Mouse (Mus musculus): ENCODE measurements around the gene B3gnt2. TPM values are rescaled to one million over a fixed set of nuclear protein-coding genes. Genes with fewer than 3 reads are reported as not detected.
A peak's percentile ranks its signal among the peaks of the same experiment; 100 is the strongest.

Gene B3gnt2
- total and polyA plus RNA-seq, 3 experiments = 36.8 to 66.4 TPM; not detected in 1

DNA sequence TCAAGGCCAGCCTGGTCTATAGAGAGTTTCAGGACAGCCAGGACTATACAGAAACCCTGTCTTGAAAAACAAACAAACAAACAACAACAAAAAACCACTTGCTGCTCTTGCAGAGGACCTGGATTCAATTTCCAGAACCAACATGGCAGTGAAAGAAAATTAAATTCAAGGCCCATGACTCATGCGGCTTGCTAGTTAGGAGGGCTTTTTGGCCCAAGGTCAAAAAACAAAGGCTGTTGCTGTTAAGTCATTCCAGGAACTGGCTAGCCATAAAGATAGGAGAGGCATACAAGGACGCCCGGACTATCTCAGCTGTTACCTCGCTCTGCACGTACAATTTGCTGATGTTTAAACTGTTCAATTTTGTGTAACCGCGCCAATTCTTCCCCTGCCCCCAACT lies 142.7 kb downstream of the B3gnt2 start:
- Histone ChIP-seq H3K36me3 (ENCODE audit: control insufficient read depth in 1 of 2, insufficient read depth in 2 of 2, low read length in 2 of 2) (no peaks in the 10 kb centered on the region), H3K4me1 (ENCODE audit: control insufficient read depth in 1 of 2, insufficient read depth in 2 of 2, low read length in 2 of 2) (no peaks in the 10 kb centered on the region), H3K9me3 (replicated peaks; ENCODE audit: insufficient read depth, low read length) (no peaks in the 10 kb centered on the region), H3K27ac (ENCODE audit: control insufficient read depth, low read depth, low read length) (no peak overlapping the region), H3K9ac (ENCODE audit: control insufficient read depth, low read depth, low read length, poor library complexity, severe bottlenecking) (no peak overlapping the region), H3K79me2 (ENCODE audit: control insufficient read depth, insufficient read depth, low read length, poor library complexity) (no peaks in the 10 kb centered on the region), H3K4me3 (ENCODE audit: control insufficient read depth in 1 of 2, insufficient read depth in 1 of 2, low read depth in 2 of 2, low read length in 2 of 2) (no peak overlapping the region), H3K27me3 (ENCODE audit: control insufficient read depth in 1 of 2, insufficient read depth in 2 of 2, low read length in 2 of 2) (no peaks in the 10 kb centered on the region; a peak in 1 of 4 replicates)
- no peak for DNase-seq (ENCODE audit: low read depth, low spot score)
- TF ChIP-seq MYC (IDR thresholded peaks at IDR 0.05; ENCODE audit: low read depth, low read length) (no peak), E2F4 (IDR thresholded peaks at IDR 0.05; ENCODE audit: borderline replicate concordance, low read depth, low read length) (no peak), POLR2AphosphoS5 (IDR thresholded peaks at IDR 0.05; ENCODE audit: borderline replicate concordance, low read depth, low read length) (no peak), NELFE (IDR thresholded peaks at IDR 0.05; ENCODE audit: low read depth, low read length) (no peak), CHD1 (IDR thresholded peaks at IDR 0.05; ENCODE audit: low read depth, low read length) (no peak), BHLHE40 (IDR thresholded peaks at IDR 0.05; ENCODE audit: borderline replicate concordance, low read depth, low read length) (no peak), TCF12 (IDR thresholded peaks at IDR 0.05; ENCODE audit: low read depth, low read length) (no peak), USF2 (IDR thresholded peaks at IDR 0.05; ENCODE audit: borderline replicate concordance in 1 of 2, insufficient read depth in 1 of 2, low read depth in 1 of 2, low read length in 2 of 2) (no peak), ZMIZ1 (IDR thresholded peaks at IDR 0.05; ENCODE audit: low read depth, low read length) (no peak), GABPA (IDR thresholded peaks at IDR 0.05; ENCODE audit: low read depth, low read length) (no peak)

DNA sequence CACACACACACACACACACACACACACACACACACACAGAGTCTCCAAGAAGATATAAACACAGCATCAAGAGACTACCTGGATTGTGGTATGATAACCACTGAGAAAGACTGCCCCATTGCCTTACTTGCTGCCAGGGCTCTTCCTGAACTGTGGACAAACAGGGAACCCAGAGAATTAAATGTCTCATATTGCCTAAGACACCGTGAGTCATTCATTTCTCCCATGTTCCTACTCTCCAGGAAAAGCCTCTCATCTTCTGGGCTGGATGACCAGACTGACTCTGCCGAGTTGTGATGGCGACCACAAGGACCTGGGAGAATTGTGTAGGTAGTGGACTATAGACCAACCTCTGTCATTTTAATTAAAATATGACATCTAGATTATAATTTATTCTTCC lies 149.4 kb downstream of the B3gnt2 start:
- Histone ChIP-seq H3K79me2 (ENCODE audit: control insufficient read depth, insufficient read depth, low read length, poor library complexity) (no peaks in the 10 kb centered on the region), H3K36me3 (ENCODE audit: control insufficient read depth in 1 of 2, insufficient read depth in 2 of 2, low read length in 2 of 2) (no peaks in the 10 kb centered on the region), H3K4me3 (ENCODE audit: control insufficient read depth in 1 of 2, insufficient read depth in 1 of 2, low read depth in 2 of 2, low read length in 2 of 2) (no peak overlapping the region), H3K9me3 (replicated peaks; ENCODE audit: insufficient read depth, low read length) (no peaks in the 10 kb centered on the region), H3K9ac (ENCODE audit: control insufficient read depth, low read depth, low read length, poor library complexity, severe bottlenecking) (no peak overlapping the region), H3K27me3 (ENCODE audit: control insufficient read depth in 1 of 2, insufficient read depth in 2 of 2, low read length in 2 of 2) (no peaks in the 10 kb centered on the region), H3K27ac (ENCODE audit: control insufficient read depth, low read depth, low read length) (no peak overlapping the region), H3K4me1 (ENCODE audit: control insufficient read depth in 1 of 2, insufficient read depth in 2 of 2, low read length in 2 of 2) (no peaks in the 10 kb centered on the region)
- DNase-seq (ENCODE audit: low read depth, low spot score) = no peak
- TF ChIP-seq USF2 (IDR thresholded peaks at IDR 0.05; ENCODE audit: borderline replicate concordance in 1 of 2, insufficient read depth in 1 of 2, low read depth in 1 of 2, low read length in 2 of 2) = no peak
- TF ChIP-seq POLR2A (IDR thresholded peaks at IDR 0.05; ENCODE audit: control insufficient read depth in 1 of 2, insufficient read depth in 1 of 2, low read depth in 1 of 2, low read length in 2 of 2, poor library complexity in 1 of 2) = no peak

DNA sequence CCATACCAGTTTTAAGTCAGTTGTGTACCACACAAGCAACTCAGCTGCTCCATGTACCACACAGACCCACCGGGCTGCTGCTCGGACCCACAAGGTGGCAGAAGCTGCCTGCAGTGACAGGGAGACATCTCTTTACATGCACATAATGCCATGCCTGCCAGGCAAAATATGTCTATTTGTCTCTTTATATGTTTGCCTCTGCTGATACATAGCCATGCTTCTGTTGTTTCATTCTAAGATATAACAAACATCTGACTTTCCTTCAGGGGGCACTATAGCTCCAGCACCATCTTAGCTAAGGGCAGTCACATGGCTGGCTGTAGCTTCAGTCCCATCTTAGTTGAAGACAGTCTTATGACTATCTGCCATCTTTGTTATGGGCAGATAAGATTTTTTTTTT lies 150.2 kb downstream of the B3gnt2 start:
- H3K79me2 ChIP-seq (ENCODE audit: control insufficient read depth, insufficient read depth, low read length, poor library complexity) = no peaks in the 10 kb centered on the region
- H3K4me1 ChIP-seq (ENCODE audit: control insufficient read depth in 1 of 2, insufficient read depth in 2 of 2, low read length in 2 of 2) = no peaks in the 10 kb centered on the region
- no peak overlapping the region for H3K4me3 ChIP-seq (ENCODE audit: control insufficient read depth in 1 of 2, insufficient read depth in 1 of 2, low read depth in 2 of 2, low read length in 2 of 2)
- no peaks in the 10 kb centered on the region for H3K9me3 ChIP-seq (replicated peaks; ENCODE audit: insufficient read depth, low read length)
- no peak overlapping the region for H3K9ac ChIP-seq (ENCODE audit: control insufficient read depth, low read depth, low read length, poor library complexity, severe bottlenecking)
- no peaks in the 10 kb centered on the region for H3K27me3 ChIP-seq (ENCODE audit: control insufficient read depth in 1 of 2, insufficient read depth in 2 of 2, low read length in 2 of 2)
- H3K27ac ChIP-seq (ENCODE audit: control insufficient read depth, low read depth, low read length) = no peak overlapping the region
- peak; percentile 78 for DNase-seq (ENCODE audit: low read depth, low spot score)
- no peaks in the 10 kb centered on the region for H3K36me3 ChIP-seq (ENCODE audit: control insufficient read depth in 1 of 2, insufficient read depth in 2 of 2, low read length in 2 of 2)
- TF ChIP-seq RCOR1 (IDR thresholded peaks at IDR 0.05; ENCODE audit: low read depth, low read length) = peak; percentile 55; the same call in 1 of the 2 replicates
- peak; percentile 83 for TF ChIP-seq MYC (IDR thresholded peaks at IDR 0.05; ENCODE audit: low read depth, low read length)
- no peak for TF ChIP-seq ZKSCAN1 (IDR thresholded peaks at IDR 0.05; ENCODE audit: low read depth, low read length)
- no peak for TF ChIP-seq ETS1 (IDR thresholded peaks at IDR 0.05; ENCODE audit: low read depth, low read length)
- no peak for TF ChIP-seq ZMIZ1 (IDR thresholded peaks at IDR 0.05; ENCODE audit: low read depth, low read length)
- no peak for TF ChIP-seq MYB (IDR thresholded peaks at IDR 0.05; ENCODE audit: low read depth, low read length)
- no peak for TF ChIP-seq MXI1 (IDR thresholded peaks at IDR 0.05; ENCODE audit: low read depth, low read length)
- TF ChIP-seq POLR2AphosphoS2 (IDR thresholded peaks at IDR 0.05; ENCODE audit: low read length) = no peak
- TF ChIP-seq CHD2 (IDR thresholded peaks at IDR 0.05; ENCODE audit: low read length) = no peak
- peak; percentile 68; the same call in 1 of the 2 replicates for TF ChIP-seq MAX (IDR thresholded peaks at IDR 0.05; ENCODE audit: low read length)
- TF ChIP-seq USF1 (IDR thresholded peaks at IDR 0.05; ENCODE audit: low read depth, low read length) = peak; percentile 97
- TF ChIP-seq ELF1 (IDR thresholded peaks at IDR 0.05; ENCODE audit: low read depth, low read length) = no peak
- peak; percentile 60 for TF ChIP-seq SMC3 (IDR thresholded peaks at IDR 0.05; ENCODE audit: low read depth, low read length)
- TF ChIP-seq USF2 (IDR thresholded peaks at IDR 0.05; ENCODE audit: borderline replicate concordance in 1 of 2, insufficient read depth in 1 of 2, low read depth in 1 of 2, low read length in 2 of 2) = peak; percentile 78 to 94
- no peak for TF ChIP-seq MEF2A (IDR thresholded peaks at IDR 0.05; ENCODE audit: extremely low read depth, insufficient replicate concordance, low read depth, low read length, poor library complexity, severe bottlenecking)
- no peak for TF ChIP-seq E2F4 (IDR thresholded peaks at IDR 0.05; ENCODE audit: borderline replicate concordance, low read depth, low read length)
- no peak for TF ChIP-seq TAL1 (IDR thresholded peaks at IDR 0.05; ENCODE audit: low read length)
- TF ChIP-seq RAD21 (IDR thresholded peaks at IDR 0.05; ENCODE audit: low read depth, low read length) = peak; percentile 41
- no peak for TF ChIP-seq MAFK (IDR thresholded peaks at IDR 0.05; ENCODE audit: borderline replicate concordance, low read depth, low read length)
